Comparison of ENCODE assay signal across 8 mouse cellular contexts in genomic region chr8:124792708-124793107, GRCm38 (mm10). TPM values are rescaled to one million over a fixed set of nuclear protein-coding genes. Genes with fewer than 3 reads are reported as not detected.
DNase-seq lines count a peak whose midpoint lies in the region; ATAC-seq and TF ChIP-seq lines count a peak whose summit lies in the region.

TSS of gene Trim67 (plus strand) at chr8:124793092.

- peak within 1 kb of the TSS; percentile 75 for H3K9ac ChIP-seq in heart, embryonic 13.5 days
- H3K9ac ChIP-seq in forebrain, embryonic 13.5 days = peak within 1 kb of the TSS; percentile 80
- H3K9ac ChIP-seq in kidney, embryonic 14.5 days (ENCODE audit: low read depth, low read length) = peak within 1 kb of the TSS; percentile 40; the same call in 1 of the 2 replicates
- H3K9ac ChIP-seq in liver, embryonic 14.5 days (replicated peaks) = no peak within 1 kb of the TSS

- H3K27ac ChIP-seq in heart, embryonic 13.5 days (replicated peaks) = peak within 1 kb of the TSS; percentile 68
- H3K27ac ChIP-seq in forebrain, embryonic 13.5 days = peak within 1 kb of the TSS; percentile 96
- no peak within 1 kb of the TSS for H3K27ac ChIP-seq in kidney, embryonic 14.5 days (ENCODE audit: low read depth, low read length)
- H3K27ac ChIP-seq in liver, embryonic 14.5 days = no peak within 1 kb of the TSS

- H3K4me2 ChIP-seq in heart, embryonic 13.5 days = peak within 1 kb of the TSS; percentile 98
- H3K4me2 ChIP-seq in forebrain, embryonic 13.5 days = peak within 1 kb of the TSS; percentile 90
- H3K4me2 ChIP-seq in kidney, embryonic 14.5 days (replicated peaks; ENCODE audit: low read depth, low read length) = peak within 1 kb of the TSS; percentile 100
- H3K4me2 ChIP-seq in liver, embryonic 14.5 days (ENCODE audit: low read depth) = peak within 1 kb of the TSS; percentile 25

- under 1% methylated on average over 37 of the region's 39 CpGs for whole genome bisulfite sequencing in heart, embryonic 13.5 days
- WGBS in forebrain, embryonic 13.5 days = under 1% methylated on average over 39 of the region's 39 CpGs
- WGBS in kidney, embryonic 14.5 days = under 1% methylated on average over 30 of the region's 39 CpGs
- under 1% methylated on average over 39 of the region's 39 CpGs for WGBS in liver, embryonic 14.5 days (ENCODE audit: insufficient replicate concordance)

- H3K9me3 ChIP-seq in heart, embryonic 13.5 days = no peaks in the 10 kb centered on the region
- no peaks in the 10 kb centered on the region for H3K9me3 ChIP-seq in forebrain, embryonic 13.5 days (replicated peaks)
- H3K9me3 ChIP-seq in kidney, embryonic 14.5 days (ENCODE audit: control insufficient read depth, low read length) = no peaks in the 10 kb centered on the region
- H3K9me3 ChIP-seq in liver, embryonic 14.5 days (ENCODE audit: control insufficient read depth, low read length) = no peaks in the 10 kb centered on the region

- no peak for TF ChIP-seq EP300 in liver, embryonic 14.5 days (IDR thresholded peaks at IDR 0.05; ENCODE audit: low read depth)

- no peak for ATAC-seq in heart, embryonic 13.5 days (ENCODE audit: extremely low read depth, insufficient number of reproducible peaks, low FRiP score, low TSS enrichment)
- peak; percentile 66 for ATAC-seq in cerebellum, adult (ENCODE audit: insufficient number of reproducible peaks, low FRiP score, low TSS enrichment)
- peak; percentile 92 for ATAC-seq in forebrain, embryonic 13.5 days
- peak; percentile 85 for ATAC-seq in kidney, embryonic 14.5 days (ENCODE audit: low FRiP score, low TSS enrichment)
- ATAC-seq in liver, embryonic 14.5 days (ENCODE audit: insufficient read depth) = peak; percentile 43; the same call in 1 of the 2 replicates

- DNase-seq in heart, postnatal 25 days (ENCODE audit: low spot score) = no peak
- no peak for DNase-seq in liver, embryonic 14.5 days (ENCODE audit: low read depth in 3 of 3, low spot score in 3 of 3)
- DNase-seq in retina, postnatal 1 day = peak; percentile 93
- no peak for DNase-seq in B cell, adult 2 months

- no peak for TF ChIP-seq CTCF in liver, embryonic 14.5 days (IDR thresholded peaks at IDR 0.05; ENCODE audit: low read depth)

- H3K4me3 ChIP-seq in heart, embryonic 13.5 days = peak within 1 kb of the TSS; percentile 72
- peak within 1 kb of the TSS; percentile 66 for H3K4me3 ChIP-seq in forebrain, embryonic 13.5 days
- peak within 1 kb of the TSS; percentile 60 for H3K4me3 ChIP-seq in kidney, embryonic 14.5 days (ENCODE audit: low read length)
- H3K4me3 ChIP-seq in liver, embryonic 14.5 days (ENCODE audit: insufficient read depth in 1 of 2, low read depth in 2 of 2, low read length in 2 of 2) = peak within 1 kb of the TSS; percentile 9 to 21

- intact Hi-C loops in heart, postnatal 25 days (cut with DNase I) = no loop called here

- peaks cover 46% of the 10 kb centered on the region for H3K4me1 ChIP-seq in heart, embryonic 13.5 days
- peaks cover 57% of the 10 kb centered on the region for H3K4me1 ChIP-seq in forebrain, embryonic 13.5 days
- peaks cover 20% of the 10 kb centered on the region for H3K4me1 ChIP-seq in kidney, embryonic 14.5 days (ENCODE audit: control insufficient read depth, insufficient read depth, low read length)
- 0 out of 4 replicates have a peak, but pooled peaks cover 0 to 3% of the 10 kb centered on the region in 2 experiments for H3K4me1 ChIP-seq in liver, embryonic 14.5 days (replicated peaks; ENCODE audit: control insufficient read depth in 2 of 2, insufficient read depth in 2 of 2, low read length in 1 of 2)

- H3K36me3 ChIP-seq in heart, embryonic 13.5 days = no peaks in the 10 kb centered on the region
- no peaks in the 10 kb centered on the region for H3K36me3 ChIP-seq in forebrain, embryonic 13.5 days (ENCODE audit: poor library complexity, severe bottlenecking)
- H3K36me3 ChIP-seq in kidney, embryonic 14.5 days (ENCODE audit: control insufficient read depth, insufficient read depth, low read length) = no peaks in the 10 kb centered on the region
- no peaks in the 10 kb centered on the region for H3K36me3 ChIP-seq in liver, embryonic 14.5 days (replicated peaks; ENCODE audit: control insufficient read depth, insufficient read depth, low read depth)

- peaks cover 70% of the 10 kb centered on the region for H3K27me3 ChIP-seq in heart, embryonic 13.5 days (replicated peaks)
- peaks cover 53% of the 10 kb centered on the region for H3K27me3 ChIP-seq in forebrain, embryonic 13.5 days
- H3K27me3 ChIP-seq in kidney, embryonic 14.5 days (ENCODE audit: control insufficient read depth, insufficient read depth, low read length) = peaks cover 60% of the 10 kb centered on the region
- H3K27me3 ChIP-seq in liver, embryonic 14.5 days (ENCODE audit: control insufficient read depth, insufficient read depth, low read length) = peaks cover 56% of the 10 kb centered on the region

RNA-seq across cellular contexts. Expression of gene Trim67, which starts in this region (rescaled TPM):
- polyA plus RNA-seq in heart, embryonic 13.5 days (2015; fragmentation: Nextera tagmentation; extraction: Ambion mirVana) = 0.16 and 0.17 TPM in 2 replicates
- total RNA-seq in heart, postnatal 25 days (2021) = under 1 TPM; 0.53 to 0.73 TPM
- polyA plus RNA-seq in forebrain, embryonic 13.5 days (2015; fragmentation: Nextera tagmentation; extraction: Ambion mirVana) = 9.4 and 9.8 TPM in 2 replicates
- polyA plus RNA-seq in kidney, embryonic 14.5 days (2014; fragmentation: Nextera tagmentation; extraction: Ambion mirVana) = 0.03 TPM in 1 of 2 replicates, not detected in the other
- 0.03 and 0.11 TPM in 2 replicates for polyA plus RNA-seq in liver, embryonic 14.5 days (2012; rRNA removed)
- 0.03 and 0.05 TPM in 2 replicates for polyA plus RNA-seq in liver, embryonic 14.5 days (2014; fragmentation: Nextera tagmentation; extraction: Ambion mirVana)

Comparison
In these comparisons a context has a peak if more than half of its experiments do, and no peak if none do; other contexts are left out.
1. Peak in ATAC-seq, H3K4me3 ChIP-seq, H3K9ac ChIP-seq and H3K4me2 ChIP-seq in kidney, embryonic 14.5 days; RNA of the gene not detected or under 1 TPM.
2. Peak in ATAC-seq, H3K4me3 ChIP-seq and H3K4me2 ChIP-seq in liver, embryonic 14.5 days; RNA of the gene not detected or under 1 TPM.
3. H3K27ac ChIP-seq: peak in heart, embryonic 13.5 days (single experiment) and forebrain, embryonic 13.5 days (single experiment); none in kidney, embryonic 14.5 days (single experiment) and liver, embryonic 14.5 days (single experiment).
4. H3K4me2 ChIP-seq: peak in every context shown above with its lines; median percentile 100 in kidney, embryonic 14.5 days; 98 in heart, embryonic 13.5 days; 90 in forebrain, embryonic 13.5 days; 25 in liver, embryonic 14.5 days.
5. H3K4me3 ChIP-seq: peak in every context shown above with its lines; median percentile 72 in heart, embryonic 13.5 days; 66 in forebrain, embryonic 13.5 days; 60 in kidney, embryonic 14.5 days; 15 in liver, embryonic 14.5 days.